Mouse (Mus musculus): ENCODE data around the gene Slc38a9. TPM values are rescaled to one million over a fixed set of nuclear protein-coding genes. Genes with fewer than 3 reads are reported as not detected.

The Slc38a9 gene
- polyA plus RNA-seq, 1 experiment, result 3.7 TPM

- Histone ChIP-seq H3ac (ENCODE audit: control insufficient read depth, insufficient read length) (no peak overlapping the region), H3K79me2 (ENCODE audit: control insufficient read depth, insufficient read depth) (no peaks in the 10 kb centered on the region), H3K36me3 (ENCODE audit: control insufficient read depth, insufficient read depth) (peaks cover 5% of the 10 kb centered on the region), H3K4me2 (ENCODE audit: low read depth) (no peak overlapping the region), H3K27me3 (ENCODE audit: control insufficient read depth, insufficient read depth, insufficient read length) (no peaks in the 10 kb centered on the region), H3K4me3 (no peak overlapping the region)
- TF ChIP-seq CEBPB (IDR thresholded peaks at IDR 0.05; ENCODE audit: insufficient read depth, poor library complexity, severe bottlenecking) (no peak), E2F4 (IDR thresholded peaks at IDR 0.05; ENCODE audit: insufficient read depth) (no peak)
Measured at GRCm38 (mm10) chr13:112736407-112736806, 75.9 kb downstream of the Slc38a9 start.

DNA sequence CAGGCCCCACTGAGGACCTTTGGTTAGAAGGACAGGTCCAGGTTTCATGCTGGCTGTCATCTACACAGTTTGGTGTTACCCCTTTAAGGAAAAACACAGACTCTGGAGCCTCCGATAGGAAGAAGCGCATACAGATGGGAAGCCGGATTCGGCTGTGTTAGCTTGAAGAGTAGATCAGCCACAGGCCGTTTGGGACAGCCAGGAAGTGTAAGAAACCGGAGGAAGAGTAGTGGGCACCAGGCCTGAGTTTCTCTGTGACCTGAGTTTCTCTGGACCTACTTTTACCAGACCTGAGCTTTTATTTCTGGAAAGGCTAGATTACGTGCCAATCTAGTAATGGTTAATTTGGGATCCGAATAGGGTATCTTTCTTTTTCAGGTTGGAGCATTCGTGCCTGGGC, 76.6 kb downstream of the Slc38a9 start:
- Histone ChIP-seq H3ac (ENCODE audit: control insufficient read depth, insufficient read length) (no peak overlapping the region), H3K27me3 (ENCODE audit: control insufficient read depth, insufficient read depth, insufficient read length) (no peaks in the 10 kb centered on the region), H3K36me3 (ENCODE audit: control insufficient read depth, insufficient read depth) (no peaks in the 10 kb centered on the region), H3K79me2 (ENCODE audit: control insufficient read depth, insufficient read depth) (no peaks in the 10 kb centered on the region), H3K4me2 (ENCODE audit: low read depth) (no peak overlapping the region), H3K4me3 (no peak overlapping the region)
- TF ChIP-seq USF1 (IDR thresholded peaks at IDR 0.05; ENCODE audit: low read depth) (no peak), MYOD1 (IDR thresholded peaks at IDR 0.05; ENCODE audit: control insufficient read depth in 1 of 3, insufficient read length in 2 of 3, low read depth in 2 of 3) (no peak), TCF12 (IDR thresholded peaks at IDR 0.05; ENCODE audit: insufficient read depth, poor library complexity, severe bottlenecking) (no peak), TCF3 (IDR thresholded peaks at IDR 0.05; ENCODE audit: insufficient read length, low read depth) (no peak), MYOG (IDR thresholded peaks at IDR 0.05; ENCODE audit: control insufficient read depth in 1 of 3, insufficient read depth in 1 of 3, insufficient read length in 2 of 3, low read depth in 2 of 3) (no peak)

DNA sequence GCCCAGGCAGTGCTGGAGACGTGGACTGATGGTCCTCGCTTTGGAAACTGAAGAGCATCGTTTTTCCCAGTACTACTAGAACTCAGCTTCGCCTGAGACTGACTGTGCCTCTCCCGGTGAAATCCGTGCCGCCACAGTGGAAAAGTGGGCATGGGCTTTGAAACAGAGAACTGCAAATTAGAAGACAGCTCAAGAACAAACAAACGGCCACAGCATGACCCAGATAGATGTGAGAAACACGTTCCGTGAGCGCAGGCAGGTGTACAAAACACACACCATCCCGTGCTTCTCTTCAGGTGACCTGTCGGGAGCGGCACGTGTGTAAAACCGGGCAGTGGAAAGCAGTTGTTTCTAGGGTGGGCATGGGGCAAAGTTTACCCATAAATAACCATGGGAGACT, 77.5 kb downstream of the Slc38a9 start:
- Histone ChIP-seq H3ac (ENCODE audit: control insufficient read depth, insufficient read length) (no peak overlapping the region), H3K4me3 (no peak overlapping the region), H3K27me3 (ENCODE audit: control insufficient read depth, insufficient read depth, insufficient read length) (no peaks in the 10 kb centered on the region), H3K79me2 (ENCODE audit: control insufficient read depth, insufficient read depth) (no peaks in the 10 kb centered on the region), H3K4me2 (ENCODE audit: low read depth) (no peak overlapping the region), H3K36me3 (ENCODE audit: control insufficient read depth, insufficient read depth) (no peaks in the 10 kb centered on the region)
- TF ChIP-seq MAX (IDR thresholded peaks at IDR 0.05; ENCODE audit: low read depth) (no peak), CEBPB (IDR thresholded peaks at IDR 0.05; ENCODE audit: insufficient read depth, poor library complexity, severe bottlenecking) (no peak), MYOD1 (IDR thresholded peaks at IDR 0.05; ENCODE audit: control insufficient read depth in 1 of 3, insufficient read length in 2 of 3, low read depth in 2 of 3) (no peak), POLR2AphosphoS2 (IDR thresholded peaks at IDR 0.05; ENCODE audit: insufficient read length, low read depth) (no peak), E2F4 (IDR thresholded peaks at IDR 0.05; ENCODE audit: insufficient read depth) (no peak), SRF (IDR thresholded peaks at IDR 0.05; ENCODE audit: control insufficient read depth, insufficient read length, low read depth) (no peak), REST (IDR thresholded peaks at IDR 0.05; ENCODE audit: insufficient read depth, insufficient read length) (no peak), TCF12 (IDR thresholded peaks at IDR 0.05; ENCODE audit: insufficient read depth, poor library complexity, severe bottlenecking) (no peak), TCF3 (IDR thresholded peaks at IDR 0.05; ENCODE audit: insufficient read length, low read depth) (no peak), USF1 (IDR thresholded peaks at IDR 0.05; ENCODE audit: low read depth) (no peak)

DNA sequence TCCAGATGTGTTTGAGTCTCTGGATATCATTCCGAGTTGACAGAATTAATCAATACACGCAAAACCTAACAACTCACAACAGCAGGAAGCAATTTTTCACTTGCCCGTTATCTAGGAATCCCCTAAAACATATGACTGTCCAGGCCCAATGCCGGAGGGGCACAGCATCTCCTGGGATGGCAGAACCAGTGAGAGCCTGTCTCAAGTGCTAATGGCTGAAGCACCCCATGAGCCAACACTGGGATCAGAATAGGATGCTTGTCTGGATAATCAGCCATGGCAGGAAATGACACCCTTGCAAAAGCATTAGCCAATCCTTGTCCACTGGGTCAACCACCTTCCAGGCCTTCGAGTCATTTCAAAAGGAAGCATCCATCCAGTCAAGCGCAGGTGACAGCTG, 79.5 kb downstream of the Slc38a9 start:
- TF ChIP-seq MYOD1 (IDR thresholded peaks at IDR 0.05; ENCODE audit: control insufficient read depth in 1 of 3, insufficient read length in 2 of 3, low read depth in 2 of 3) (no peak), SRF (IDR thresholded peaks at IDR 0.05; ENCODE audit: control insufficient read depth, insufficient read length, low read depth) (no peak), TCF3 (IDR thresholded peaks at IDR 0.05; ENCODE audit: insufficient read length, low read depth) (no peak), POLR2A (IDR thresholded peaks at IDR 0.05; ENCODE audit: insufficient read length, low read depth) (no peak), REST (IDR thresholded peaks at IDR 0.05; ENCODE audit: insufficient read depth, insufficient read length) (no peak), E2F4 (IDR thresholded peaks at IDR 0.05; ENCODE audit: insufficient read depth) (no peak), MYOG (IDR thresholded peaks at IDR 0.05; ENCODE audit: control insufficient read depth in 1 of 3, insufficient read depth in 1 of 3, insufficient read length in 2 of 3, low read depth in 2 of 3) (no peak), POLR2AphosphoS2 (IDR thresholded peaks at IDR 0.05; ENCODE audit: insufficient read length, low read depth) (no peak), MAX (IDR thresholded peaks at IDR 0.05; ENCODE audit: low read depth) (no peak), CEBPB (IDR thresholded peaks at IDR 0.05; ENCODE audit: insufficient read depth, poor library complexity, severe bottlenecking) (no peak), USF1 (IDR thresholded peaks at IDR 0.05; ENCODE audit: low read depth) (no peak), TCF12 (IDR thresholded peaks at IDR 0.05; ENCODE audit: insufficient read depth, poor library complexity, severe bottlenecking) (no peak)
- no peaks in the 10 kb centered on the region for H3K79me2 ChIP-seq (ENCODE audit: control insufficient read depth, insufficient read depth)

DNA sequence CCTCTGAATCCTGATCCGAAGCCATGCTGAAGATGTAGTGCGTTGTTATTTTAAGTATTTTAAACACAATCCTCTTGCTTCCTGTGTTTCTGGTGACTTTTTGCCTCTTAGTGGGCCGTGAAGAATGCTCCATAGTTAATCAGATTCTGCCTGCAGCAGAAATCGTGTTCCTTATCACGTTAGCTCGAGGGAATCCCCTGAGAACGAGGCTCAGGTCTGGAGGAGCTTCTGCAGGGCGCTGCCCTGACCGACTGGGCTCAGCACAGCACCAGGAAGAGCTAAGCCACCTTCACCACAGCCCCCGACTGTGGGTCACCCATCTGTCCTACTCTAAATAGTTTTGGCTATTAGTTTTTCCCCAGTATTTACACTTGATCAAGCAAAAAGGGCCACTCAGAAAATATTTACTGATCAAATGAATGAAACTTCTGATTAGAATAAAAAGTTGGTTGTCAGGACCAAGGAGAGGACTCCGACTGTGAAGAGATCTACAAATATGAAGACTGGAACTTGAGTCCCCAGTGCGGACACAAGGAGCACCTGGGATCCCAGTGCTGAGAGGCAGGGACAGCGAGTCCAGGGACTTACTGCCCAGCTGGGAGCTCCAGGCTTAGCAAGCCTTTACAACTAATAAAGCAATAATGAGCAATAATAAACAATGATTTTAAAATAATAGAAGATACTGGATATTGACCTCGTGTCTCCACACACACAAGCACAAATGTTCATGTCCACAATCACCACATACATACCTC, 81.7 kb downstream of the Slc38a9 start:
- Histone ChIP-seq H3K36me3 (ENCODE audit: control insufficient read depth, insufficient read depth) (no peaks in the 10 kb centered on the region), H3K27me3 (ENCODE audit: control insufficient read depth, insufficient read depth, insufficient read length) (no peaks in the 10 kb centered on the region), H3K4me3 (no peak overlapping the region), H3K4me2 (ENCODE audit: low read depth) (no peak overlapping the region), H3ac (ENCODE audit: control insufficient read depth, insufficient read length) (no peak overlapping the region), H3K79me2 (ENCODE audit: control insufficient read depth, insufficient read depth) (no peaks in the 10 kb centered on the region)
- no peak for TF ChIP-seq TCF12 (IDR thresholded peaks at IDR 0.05; ENCODE audit: insufficient read depth, poor library complexity, severe bottlenecking)
- no peak for TF ChIP-seq POLR2A (IDR thresholded peaks at IDR 0.05; ENCODE audit: insufficient read length, low read depth)
- no peak for TF ChIP-seq CEBPB (IDR thresholded peaks at IDR 0.05; ENCODE audit: insufficient read depth, poor library complexity, severe bottlenecking)
- no peak for TF ChIP-seq E2F4 (IDR thresholded peaks at IDR 0.05; ENCODE audit: insufficient read depth)
- no peak for TF ChIP-seq POLR2AphosphoS2 (IDR thresholded peaks at IDR 0.05; ENCODE audit: insufficient read length, low read depth)
- TF ChIP-seq TCF3 (IDR thresholded peaks at IDR 0.05; ENCODE audit: insufficient read length, low read depth), result no peak
- TF ChIP-seq MYOD1 (IDR thresholded peaks at IDR 0.05; ENCODE audit: control insufficient read depth in 1 of 3, insufficient read length in 2 of 3, low read depth in 2 of 3), result no peak
- TF ChIP-seq REST (IDR thresholded peaks at IDR 0.05; ENCODE audit: insufficient read depth, insufficient read length), result no peak
- no peak for TF ChIP-seq MYOG (IDR thresholded peaks at IDR 0.05; ENCODE audit: control insufficient read depth in 1 of 3, insufficient read depth in 1 of 3, insufficient read length in 2 of 3, low read depth in 2 of 3)
- no peak for TF ChIP-seq MAX (IDR thresholded peaks at IDR 0.05; ENCODE audit: low read depth)
- no peak for TF ChIP-seq USF1 (IDR thresholded peaks at IDR 0.05; ENCODE audit: low read depth)
- no peak for TF ChIP-seq SRF (IDR thresholded peaks at IDR 0.05; ENCODE audit: control insufficient read depth, insufficient read length, low read depth)

More for the DNA sequence above, 79.5 kb downstream of the Slc38a9 start:
- Histone ChIP-seq H3K36me3 (ENCODE audit: control insufficient read depth, insufficient read depth) (no peaks in the 10 kb centered on the region), H3K4me2 (ENCODE audit: low read depth) (no peak overlapping the region), H3K27me3 (ENCODE audit: control insufficient read depth, insufficient read depth, insufficient read length) (no peaks in the 10 kb centered on the region), H3ac (ENCODE audit: control insufficient read depth, insufficient read length) (no peak overlapping the region), H3K4me3 (no peak overlapping the region)

All from myocyte (in vitro differentiated cells).